Mouse (Mus musculus): ENCODE data around the gene Pde1a. TPM values are rescaled to one million over a fixed set of nuclear protein-coding genes. Genes with fewer than 3 reads are reported as not detected.

Pde1a gene
- polyA plus RNA-seq, 1 experiment from 2014 or later, result 10.8 TPM

DNA sequence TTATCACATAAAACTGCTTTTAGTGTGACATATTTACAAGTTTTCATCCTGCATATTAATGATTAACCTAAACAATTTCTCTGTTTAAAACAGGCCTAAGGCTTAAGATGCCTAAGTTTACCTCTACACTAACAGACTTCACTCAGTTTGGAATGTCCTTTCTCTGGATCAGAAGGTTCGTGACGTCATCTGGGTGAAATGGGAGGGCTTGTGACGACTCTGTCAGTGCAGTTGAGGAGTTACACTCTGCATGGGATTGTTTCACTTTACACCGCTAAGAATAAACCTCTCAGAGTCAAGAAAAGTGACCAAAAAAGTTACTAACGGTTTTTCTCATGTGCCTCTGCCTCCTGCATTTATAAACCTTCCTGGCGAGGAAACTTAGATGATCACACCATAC, 137.6 kb downstream of the Pde1a start:
- ATAC-seq (ENCODE audit: insufficient number of reproducible peaks, low FRiP score, low TSS enrichment, low read depth), result no peak
- H3K36me3 ChIP-seq, result no peaks in the 10 kb centered on the region
- no peak overlapping the region for H3K4me2 ChIP-seq (replicated peaks)
- H3K27ac ChIP-seq (replicated peaks), result no peak overlapping the region
- 73% methylated on average over 6 of the region's 6 CpGs for WGBS
- no peak overlapping the region for H3K4me3 ChIP-seq (replicated peaks)
- no peaks in the 10 kb centered on the region for H3K4me1 ChIP-seq
- H3K27me3 ChIP-seq, result no peaks in the 10 kb centered on the region
- no peaks in the 10 kb centered on the region for H3K9me3 ChIP-seq (replicated peaks)
- H3K9ac ChIP-seq, result no peak overlapping the region

DNA sequence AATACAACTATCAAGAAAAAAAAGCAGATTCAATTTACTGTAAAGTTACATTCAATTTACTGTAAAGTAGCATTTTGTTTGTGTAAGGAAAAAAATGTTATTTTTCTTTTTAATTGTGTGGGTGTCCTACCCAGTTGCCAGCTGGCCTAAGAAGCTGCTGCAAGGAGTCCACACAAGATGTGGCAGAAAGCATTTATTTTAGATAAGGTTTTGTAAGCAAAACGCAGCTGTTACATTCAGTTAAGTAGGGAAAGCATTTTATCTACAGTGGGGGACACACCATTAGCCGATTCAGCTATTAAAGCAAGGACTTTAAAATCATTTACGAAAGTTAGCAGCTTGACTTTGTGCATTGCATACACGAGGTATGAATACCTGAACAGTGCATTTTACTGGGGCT, 145.5 kb downstream of the Pde1a start:
- Histone ChIP-seq H3K4me2 (replicated peaks) (no peak overlapping the region), H3K4me3 (replicated peaks) (no peak overlapping the region), H3K27me3 (no peaks in the 10 kb centered on the region), H3K9ac (no peak overlapping the region), H3K4me1 (no peaks in the 10 kb centered on the region), H3K27ac (replicated peaks) (no peak overlapping the region), H3K36me3 (no peaks in the 10 kb centered on the region), H3K9me3 (replicated peaks) (no peaks in the 10 kb centered on the region)
- WGBS, result 78% methylated on average over 4 of the region's 4 CpGs
- no peak for ATAC-seq (ENCODE audit: insufficient number of reproducible peaks, low FRiP score, low TSS enrichment, low read depth)

DNA sequence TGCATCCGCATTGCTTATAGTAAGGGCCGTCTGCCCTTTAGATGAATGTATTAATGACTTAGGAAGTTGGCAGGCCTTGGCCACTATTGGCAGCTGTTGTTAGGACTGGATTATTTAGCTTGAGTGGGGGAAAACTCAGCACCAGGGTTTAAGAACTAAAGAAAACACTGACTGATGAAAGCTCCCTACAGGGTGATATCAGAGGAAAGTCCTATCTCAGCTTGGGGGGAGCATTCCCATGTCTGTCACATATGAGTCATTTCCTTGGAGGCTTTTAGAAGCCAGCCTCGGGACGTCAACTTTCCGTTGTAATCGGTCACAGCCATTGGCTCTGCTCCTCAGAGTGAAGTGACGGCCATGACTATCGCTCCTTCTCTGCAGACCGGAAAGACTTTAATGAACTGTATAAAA, 146.0 kb downstream of the Pde1a start:
- no peak overlapping the region for H3K9ac ChIP-seq
- no peaks in the 10 kb centered on the region for H3K9me3 ChIP-seq (replicated peaks)
- no peak for ATAC-seq (ENCODE audit: insufficient number of reproducible peaks, low FRiP score, low TSS enrichment, low read depth)
- H3K4me3 ChIP-seq (replicated peaks), result no peak overlapping the region
- no peaks in the 10 kb centered on the region for H3K4me1 ChIP-seq
- H3K36me3 ChIP-seq, result no peaks in the 10 kb centered on the region
- WGBS, result 54% methylated on average over 9 of the region's 9 CpGs
- H3K4me2 ChIP-seq (replicated peaks), result no peak overlapping the region
- no peaks in the 10 kb centered on the region for H3K27me3 ChIP-seq
- no peak overlapping the region for H3K27ac ChIP-seq (replicated peaks)

DNA sequence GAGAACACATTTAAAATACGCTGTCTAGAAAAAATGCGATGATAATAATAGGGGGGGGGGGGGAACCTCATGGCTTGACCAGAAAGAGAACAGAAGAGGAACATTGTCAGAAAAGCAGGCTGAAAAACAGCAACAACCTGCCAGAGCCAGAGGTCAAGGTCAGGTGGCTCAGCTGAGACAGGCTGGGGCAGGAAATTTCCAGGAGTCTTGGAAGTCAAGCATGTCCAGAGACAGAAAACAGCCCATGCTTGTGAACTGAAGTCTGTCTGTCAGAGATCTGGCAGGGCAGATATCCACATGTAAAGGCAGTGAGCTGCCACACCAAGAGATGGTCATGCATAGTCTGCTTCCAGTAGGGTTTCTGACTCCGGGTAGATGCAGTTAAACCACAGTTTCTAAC, 147.5 kb downstream of the Pde1a start:
- no peak overlapping the region for H3K4me3 ChIP-seq (replicated peaks)
- no peaks in the 10 kb centered on the region for H3K36me3 ChIP-seq
- H3K9ac ChIP-seq, result no peak overlapping the region
- 93% methylated on average over 3 of the region's 3 CpGs for WGBS
- H3K27me3 ChIP-seq, result no peaks in the 10 kb centered on the region
- no peak overlapping the region for H3K4me2 ChIP-seq (replicated peaks)
- no peaks in the 10 kb centered on the region for H3K9me3 ChIP-seq (replicated peaks)
- ATAC-seq (ENCODE audit: insufficient number of reproducible peaks, low FRiP score, low TSS enrichment, low read depth), result no peak
- no peak overlapping the region for H3K27ac ChIP-seq (replicated peaks)
- no peaks in the 10 kb centered on the region for H3K4me1 ChIP-seq

DNA sequence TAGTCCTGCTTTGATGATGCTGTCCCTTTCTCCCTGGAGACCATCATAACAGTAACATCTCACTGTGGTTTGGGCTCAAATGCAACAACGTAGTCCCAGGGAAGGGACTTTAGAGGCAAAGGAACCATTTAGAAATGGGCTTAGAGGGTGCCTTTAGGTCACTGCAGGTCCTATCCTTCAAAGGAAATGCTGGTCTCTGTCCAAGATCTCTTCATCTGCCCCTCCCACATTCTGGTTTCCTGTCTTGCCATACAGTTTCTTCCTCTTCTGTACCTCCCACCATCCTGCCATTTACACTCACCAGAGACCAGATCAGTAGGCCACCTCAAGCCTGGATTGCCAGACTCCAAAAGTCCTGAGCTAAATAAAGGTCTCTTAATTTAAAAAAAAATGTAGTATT, 150.3 kb downstream of the Pde1a start:
- Histone ChIP-seq H3K4me1 (no peaks in the 10 kb centered on the region), H3K27ac (replicated peaks) (no peak overlapping the region), H3K4me3 (replicated peaks) (no peak overlapping the region), H3K4me2 (replicated peaks) (no peak overlapping the region), H3K36me3 (no peaks in the 10 kb centered on the region), H3K9ac (no peak overlapping the region), H3K9me3 (replicated peaks) (no peaks in the 10 kb centered on the region), H3K27me3 (no peaks in the 10 kb centered on the region)
- WGBS, result 68% methylated on average over 1 of the region's 1 CpGs
- no peak for ATAC-seq (ENCODE audit: insufficient number of reproducible peaks, low FRiP score, low TSS enrichment, low read depth)

DNA sequence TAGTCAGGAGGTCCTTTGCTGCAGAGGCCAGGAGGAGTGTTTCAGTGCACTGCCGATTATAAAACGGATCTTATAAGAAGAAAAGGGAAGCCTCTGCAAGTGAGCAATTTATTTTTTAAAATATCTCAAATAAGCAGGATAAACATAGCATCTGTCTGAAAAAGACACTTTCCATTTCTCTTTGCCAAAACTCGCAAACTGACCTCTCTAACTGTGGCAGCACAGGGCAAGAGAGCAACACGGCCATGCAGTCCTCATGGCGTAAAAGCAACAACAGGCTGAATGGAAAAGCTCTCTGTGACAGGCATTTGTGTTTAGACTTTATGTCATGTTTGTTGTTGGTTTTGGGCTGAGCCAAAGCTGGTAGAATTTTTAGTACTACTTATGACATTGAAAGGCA, 152.0 kb downstream of the Pde1a start:
- ATAC-seq (ENCODE audit: insufficient number of reproducible peaks, low FRiP score, low TSS enrichment, low read depth), result no peak
- no peak overlapping the region for H3K4me2 ChIP-seq (replicated peaks)
- H3K27me3 ChIP-seq, result no peaks in the 10 kb centered on the region
- no peaks in the 10 kb centered on the region for H3K9me3 ChIP-seq (replicated peaks)
- H3K36me3 ChIP-seq, result no peaks in the 10 kb centered on the region
- WGBS, result 62% methylated on average over 5 of the region's 5 CpGs
- no peak overlapping the region for H3K27ac ChIP-seq (replicated peaks)
- H3K9ac ChIP-seq, result no peak overlapping the region
- no peak overlapping the region for H3K4me3 ChIP-seq (replicated peaks)
- no peaks in the 10 kb centered on the region for H3K4me1 ChIP-seq

DNA sequence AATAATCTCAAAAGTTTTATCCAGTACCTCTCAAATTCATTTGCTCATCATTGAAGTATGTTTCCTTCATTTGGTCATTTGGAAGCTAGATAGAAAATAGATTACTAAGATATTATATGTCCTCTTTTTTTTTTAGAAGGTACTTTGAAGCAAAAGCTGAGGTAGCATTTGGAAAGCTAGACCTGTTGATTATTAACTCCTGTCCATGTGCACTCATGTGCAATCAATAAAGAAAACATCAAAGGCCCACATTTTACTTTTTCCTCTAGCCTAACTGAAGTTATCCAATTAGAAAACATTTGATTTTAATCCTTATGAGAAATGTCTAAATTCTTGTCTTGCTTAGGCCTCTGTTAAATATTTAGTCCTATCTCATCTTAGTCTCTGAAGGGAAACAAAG, 153.3 kb downstream of the Pde1a start:
- Histone ChIP-seq H3K9ac (no peak overlapping the region), H3K36me3 (no peaks in the 10 kb centered on the region), H3K27me3 (no peaks in the 10 kb centered on the region), H3K4me3 (replicated peaks) (no peak overlapping the region), H3K27ac (replicated peaks) (no peak overlapping the region), H3K4me1 (no peaks in the 10 kb centered on the region), H3K4me2 (replicated peaks) (no peak overlapping the region), H3K9me3 (replicated peaks) (no peaks in the 10 kb centered on the region)
- no peak for ATAC-seq (ENCODE audit: insufficient number of reproducible peaks, low FRiP score, low TSS enrichment, low read depth)

DNA sequence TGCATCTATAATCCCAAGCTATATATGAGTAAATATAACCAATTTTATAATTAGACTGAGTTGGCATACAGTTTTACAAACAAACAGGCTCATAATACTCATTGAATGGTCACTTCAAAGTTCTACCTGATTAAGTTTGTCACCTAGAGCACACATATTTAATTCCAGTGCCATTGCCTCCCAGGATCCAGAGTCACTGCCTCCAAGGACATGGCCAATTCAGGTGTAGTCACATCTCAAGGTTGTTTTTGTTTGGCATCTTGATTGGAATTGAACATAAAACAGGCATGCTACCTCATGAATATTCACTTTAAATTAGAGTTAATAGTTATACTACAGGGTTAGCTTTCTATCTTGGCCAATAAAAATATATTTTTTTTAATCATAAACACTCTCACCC, 157.0 kb downstream of the Pde1a start:
- Histone ChIP-seq H3K36me3 (no peaks in the 10 kb centered on the region), H3K4me1 (no peaks in the 10 kb centered on the region), H3K4me2 (replicated peaks) (no peak overlapping the region), H3K27me3 (no peaks in the 10 kb centered on the region), H3K4me3 (replicated peaks) (no peak overlapping the region), H3K9me3 (replicated peaks) (no peaks in the 10 kb centered on the region), H3K27ac (replicated peaks) (no peak overlapping the region), H3K9ac (no peak overlapping the region)
- ATAC-seq (ENCODE audit: insufficient number of reproducible peaks, low FRiP score, low TSS enrichment, low read depth), result no peak

DNA sequence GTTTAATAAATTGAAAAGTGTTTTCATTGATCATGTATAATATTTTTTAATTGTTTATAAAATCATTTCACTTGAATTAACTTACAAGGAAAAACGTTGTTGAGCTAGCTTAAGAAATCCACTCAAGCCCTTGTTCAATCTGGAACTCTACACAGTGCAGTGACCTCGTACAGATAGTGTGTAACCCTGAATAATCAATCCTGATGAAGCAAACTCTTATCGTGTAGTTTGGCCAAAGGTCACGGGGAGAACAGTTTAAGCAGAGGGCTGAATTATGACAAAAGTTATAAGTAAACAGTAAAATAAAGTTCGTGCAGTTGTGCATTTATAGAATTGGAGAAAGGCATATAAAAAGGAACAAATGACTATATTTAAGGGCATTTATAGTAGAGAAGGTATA, 159.7 kb downstream of the Pde1a start:
- no peaks in the 10 kb centered on the region for H3K36me3 ChIP-seq
- no peaks in the 10 kb centered on the region for H3K27me3 ChIP-seq
- H3K4me2 ChIP-seq (replicated peaks), result no peak overlapping the region
- WGBS, result 69% methylated on average over 5 of the region's 5 CpGs
- no peak for ATAC-seq (ENCODE audit: insufficient number of reproducible peaks, low FRiP score, low TSS enrichment, low read depth)
- no peaks in the 10 kb centered on the region for H3K9me3 ChIP-seq (replicated peaks)
- no peak overlapping the region for H3K9ac ChIP-seq
- H3K27ac ChIP-seq (replicated peaks), result no peak overlapping the region
- no peak overlapping the region for H3K4me3 ChIP-seq (replicated peaks)
- H3K4me1 ChIP-seq, result no peaks in the 10 kb centered on the region

DNA sequence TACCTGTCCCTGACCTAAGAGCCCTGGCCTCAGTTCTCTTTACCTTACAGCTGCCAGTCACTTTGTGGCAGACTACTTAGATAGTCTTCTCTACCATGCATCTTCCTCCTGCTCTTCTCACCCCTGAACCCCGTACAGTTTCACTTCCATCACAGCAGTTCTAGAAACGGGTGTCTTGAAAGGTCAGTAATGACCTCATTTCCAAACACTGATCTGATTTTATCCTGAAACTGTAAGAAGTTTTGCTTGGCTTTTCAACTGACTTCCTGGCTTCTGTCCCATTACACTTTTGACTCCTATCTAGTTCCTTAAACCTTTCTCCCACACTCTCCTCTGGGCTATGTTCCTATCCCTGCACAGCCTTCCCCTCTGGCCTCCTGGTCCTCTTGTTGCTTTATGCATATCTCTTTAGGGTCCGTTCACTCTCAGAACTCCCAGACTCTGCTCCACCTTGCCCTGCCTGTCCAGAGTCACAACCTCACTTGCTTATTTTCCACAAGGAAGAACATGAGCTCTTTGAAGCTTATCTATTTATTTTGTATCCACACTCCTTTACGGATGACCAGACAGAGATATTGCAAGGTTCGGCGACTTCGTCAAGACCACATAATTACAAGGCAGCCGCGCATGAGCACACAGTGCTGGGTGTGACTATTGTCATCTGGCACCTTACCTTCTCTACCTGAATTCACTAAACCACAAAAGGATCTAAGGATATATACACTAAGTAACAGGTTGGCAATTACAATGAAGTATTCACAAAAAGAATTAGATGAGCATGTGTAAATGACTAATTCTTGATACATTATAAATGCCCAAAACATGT, 162.4 kb downstream of the Pde1a start:
- H3K9me3 ChIP-seq (replicated peaks), result no peaks in the 10 kb centered on the region
- H3K4me2 ChIP-seq (replicated peaks), result no peak overlapping the region
- ATAC-seq (ENCODE audit: insufficient number of reproducible peaks, low FRiP score, low TSS enrichment, low read depth), result no peak
- no peaks in the 10 kb centered on the region for H3K4me1 ChIP-seq
- no peaks in the 10 kb centered on the region for H3K36me3 ChIP-seq
- WGBS, result 84% methylated on average over 9 of the region's 9 CpGs
- H3K9ac ChIP-seq, result no peak overlapping the region
- H3K27me3 ChIP-seq, result no peaks in the 10 kb centered on the region
- no peak overlapping the region for H3K4me3 ChIP-seq (replicated peaks)
- H3K27ac ChIP-seq (replicated peaks), result no peak overlapping the region

DNA sequence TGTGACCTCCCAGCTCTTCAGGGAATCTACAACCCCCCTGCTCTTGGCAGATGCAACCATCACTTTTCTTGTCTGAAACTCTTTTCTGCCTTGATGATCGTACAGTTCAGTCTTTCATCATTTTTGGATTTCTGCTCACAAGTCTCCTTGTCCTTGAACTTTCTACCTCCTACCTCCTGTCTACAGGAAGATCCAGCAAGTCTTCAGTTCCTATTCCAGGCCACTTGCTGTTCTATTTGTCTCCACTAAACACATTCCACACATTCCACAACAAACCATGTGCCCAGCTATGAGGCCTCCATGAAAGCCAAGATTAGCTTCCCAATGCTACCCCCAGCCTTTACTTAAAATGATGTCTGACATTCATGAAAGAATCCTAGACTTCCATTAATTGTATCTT, 163.2 kb downstream of the Pde1a start:
- Histone ChIP-seq H3K9me3 (replicated peaks) (no peaks in the 10 kb centered on the region), H3K27ac (replicated peaks) (no peak overlapping the region), H3K4me1 (no peaks in the 10 kb centered on the region), H3K36me3 (no peaks in the 10 kb centered on the region), H3K27me3 (no peaks in the 10 kb centered on the region), H3K4me3 (replicated peaks) (no peak overlapping the region), H3K9ac (no peak overlapping the region), H3K4me2 (replicated peaks) (no peak overlapping the region)
- WGBS, result 81% methylated on average over 1 of the region's 1 CpGs
- no peak for ATAC-seq (ENCODE audit: insufficient number of reproducible peaks, low FRiP score, low TSS enrichment, low read depth)

DNA sequence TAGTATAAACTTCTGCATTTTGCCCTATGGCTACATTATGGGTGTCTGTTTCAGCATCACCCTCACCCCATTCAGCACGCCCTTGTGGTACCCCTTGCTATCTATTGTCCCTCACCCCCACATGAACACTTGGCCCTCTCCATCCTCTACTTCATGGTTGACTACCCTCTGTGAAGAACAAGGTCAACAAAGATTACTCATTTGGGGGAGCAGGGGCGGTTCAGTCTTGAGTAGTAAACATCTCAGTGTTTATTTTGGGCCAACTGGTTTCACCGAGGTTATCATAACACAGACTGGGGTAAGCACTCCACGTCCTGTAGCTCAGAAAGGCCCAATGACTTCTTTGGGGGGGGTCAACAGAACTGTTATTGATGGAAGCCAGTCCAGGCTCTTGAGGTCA, 164.3 kb downstream of the Pde1a start:
- Histone ChIP-seq H3K4me3 (replicated peaks) (no peak overlapping the region), H3K27ac (replicated peaks) (no peak overlapping the region), H3K27me3 (no peaks in the 10 kb centered on the region), H3K4me1 (no peaks in the 10 kb centered on the region), H3K36me3 (no peaks in the 10 kb centered on the region), H3K9me3 (replicated peaks) (no peaks in the 10 kb centered on the region), H3K9ac (no peak overlapping the region), H3K4me2 (replicated peaks) (no peak overlapping the region)
- ATAC-seq (ENCODE audit: insufficient number of reproducible peaks, low FRiP score, low TSS enrichment, low read depth), result no peak
- 68% methylated on average over 4 of the region's 4 CpGs for WGBS

All from embryonic facial prominence, embryonic 15.5 days (tissue).